Mouse (Mus musculus) fibroblast of lung, adult 2 months (primary cell): ENCODE measurements around the gene Spata2l.
A peak's percentile ranks its signal among the peaks of the same experiment; 100 is the strongest.
"Not testable (repeated sequence)": the region's sequence is repeated elsewhere in the genome, so short reads cannot be mapped to it uniquely, and the experiment has no call there.

ENCODE experiments used
- DNase-seq: peaks from one replicate; pipeline ENCODE4 v3.0.0-alpha.2; 2011; ENCODE audit warnings: low read depth

Spata2l gene

GRCm38 (mm10) chr8:123197016-123197415, 39.0 kb downstream of the Spata2l start:
- DNase-seq: not testable (repeated sequence)

- no peak for DNase-seq
Observed at GRCm38 (mm10) chr8:123193771-123194170, 42.3 kb downstream of the Spata2l start.

GRCm38 (mm10) chr8:123191908-123192307, 44.1 kb downstream of the Spata2l start:
- no peak for DNase-seq

- peak; percentile 52 for DNase-seq
Observed at GRCm38 (mm10) chr8:123190678-123191077, 45.4 kb downstream of the Spata2l start.

GRCm38 (mm10) chr8:123188841-123189240, 47.2 kb downstream of the Spata2l start:
- DNase-seq: no peak

- DNase-seq: no peak
Observed at GRCm38 (mm10) chr8:123188006-123188405, 48.0 kb downstream of the Spata2l start.

- DNase-seq: no peak
Observed at GRCm38 (mm10) chr8:123185566-123186409, 50.2 kb downstream of the Spata2l start, which contains the start of gene Dpep1. Gene Dpep1, plus strand, starts transcription at chr8:123186242.

- DNase-seq: no peak
Observed at GRCm38 (mm10) chr8:123181391-123181790, 54.6 kb downstream of the Spata2l start.
